Mouse (Mus musculus): Measurements from ENCODE around the gene Usmg5.

- no peak for TF ChIP-seq CTCF (conservative IDR thresholded peaks at IDR 0.05; ENCODE audit: low read length)
- TF ChIP-seq NANOG (IDR thresholded peaks at IDR 0.05; ENCODE audit: borderline replicate concordance, low read length): no peak
- no peak for TF ChIP-seq POU5F1 (IDR thresholded peaks at IDR 0.05; ENCODE audit: borderline replicate concordance, low read length)
These were observed 40.2 kb upstream of the Usmg5 start for GRCm38 (mm10) chr19:47130551-47131125.
